8 mouse cellular contexts compared by ENCODE assay signal in genomic region chr14:31130236-31131220, GRCm38 (mm10). TPM values are rescaled to one million over a fixed set of nuclear protein-coding genes. Genes with fewer than 3 reads are reported as not detected.
DNase-seq lines count a peak whose midpoint lies in the region; ATAC-seq lines count a peak whose summit lies in the region.

Gene Nt5dc2 (plus strand): TSS chr14:31131053.

- peak; percentile 74 for ATAC-seq in hindbrain, embryonic 13.5 days (ENCODE audit: low FRiP score)
- ATAC-seq in inflammation-experienced regulatory T-cells, adult 6 months: no peak

- peaks cover 11% of the 10 kb centered on the region for H3K36me3 ChIP-seq in hindbrain, embryonic 13.5 days

- H3K27ac ChIP-seq in hindbrain, embryonic 13.5 days: peak within 1 kb of the TSS; percentile 90

- DNase-seq in NIH3T3 (ENCODE audit: low read depth): peak; percentile 89
- peak; percentile 96 to 98 for DNase-seq in cerebellum, postnatal 10 days
- DNase-seq in frontal cortex, postnatal 25 days (ENCODE audit: low spot score in 2 of 2): peak; percentile 35 to 60
- peak; percentile 62 to 63 for DNase-seq in left cerebral cortex, postnatal 25 days (ENCODE audit: low spot score in 2 of 2)
- peak; percentile 95 for DNase-seq in mesoderm, embryonic 11.5 days (ENCODE audit: low read depth, low spot score)
- peak; percentile 79 for DNase-seq in right cerebral cortex, postnatal 4 days

- peak within 1 kb of the TSS; percentile 87 for H3K4me3 ChIP-seq in hindbrain, embryonic 13.5 days

- peak within 1 kb of the TSS; percentile 75 for H3K4me2 ChIP-seq in hindbrain, embryonic 13.5 days

- H3K27me3 ChIP-seq in hindbrain, embryonic 13.5 days: no peaks in the 10 kb centered on the region

- peaks cover 68% of the 10 kb centered on the region for H3K4me1 ChIP-seq in hindbrain, embryonic 13.5 days (replicated peaks)

- H3K9ac ChIP-seq in hindbrain, embryonic 13.5 days: peak within 1 kb of the TSS; percentile 92

- 6% methylated on average over 36 of the region's 63 CpGs for WGBS in hindbrain, embryonic 13.5 days

- intact Hi-C loops in left cerebral cortex, postnatal 25 days (cut with DNase I): loop anchor here (5.0 kb wide), 1 partner anchor 62 kb away; no protein-coding TSS in a partner anchor

- H3K9me3 ChIP-seq in hindbrain, embryonic 13.5 days: no peaks in the 10 kb centered on the region

RNA-seq across cellular contexts. Expression of gene Nt5dc2, which starts in this region (rescaled TPM):
- 273 and 282 TPM in 2 replicates for polyA plus RNA-seq in hindbrain, embryonic 13.5 days (2015; fragmentation: Nextera tagmentation; extraction: Ambion mirVana)
- 1 to 10 TPM; 3.3 to 4.1 TPM for total RNA-seq in left cerebral cortex, postnatal 25 days (2021)
- polyA plus RNA-seq in inflammation-experienced regulatory T-cells, adult 6 months (2017; shearing (Covaris generic)): not detected

Comparison
In these comparisons a context has a peak if more than half of its experiments do, and no peak if none do; other contexts are left out.
1. RNA of gene Nt5dc2 (polyA plus RNA-seq): 273 to 282 TPM in hindbrain, embryonic 13.5 days; not detected in inflammation-experienced regulatory T-cells, adult 6 months; every median in the first group is over 100 times any median in the second.
2. Peak in every context shown above with its lines, with median percentiles within 50 percentile points of each other: DNase-seq.